Mouse (Mus musculus): ENCODE results near the gene Rere. TPM values are rescaled to one million over a fixed set of nuclear protein-coding genes. Genes with fewer than 3 reads are reported as not detected.

The Rere gene
- polyA plus RNA-seq, 1 experiment: 26.2 TPM

DNA sequence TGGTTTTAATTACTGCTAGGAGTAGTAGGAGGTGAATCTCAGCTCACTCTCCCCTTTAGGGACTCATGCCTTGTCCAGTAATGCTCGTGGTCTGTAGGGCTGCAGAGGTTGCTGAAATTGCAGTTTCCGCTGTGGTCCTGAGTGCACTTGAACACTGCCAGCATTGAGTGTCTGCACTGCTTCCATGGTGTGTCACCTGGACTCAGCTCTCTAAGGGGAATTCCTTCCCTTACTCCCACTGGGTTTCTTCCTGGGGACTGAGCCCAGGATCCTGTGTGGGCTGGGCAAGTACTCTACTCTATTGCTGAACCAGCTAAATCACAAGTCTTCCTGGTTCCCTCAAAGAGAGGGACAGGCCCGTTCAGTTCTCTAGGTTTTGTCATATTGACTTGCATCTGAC, 166.1 kb downstream of the Rere start:
- no peaks in the 10 kb centered on the region for H3K27me3 ChIP-seq (ENCODE audit: control insufficient read depth, insufficient read depth, low read length)
- H3K36me3 ChIP-seq (ENCODE audit: control insufficient read depth, insufficient read depth, low read length): no peaks in the 10 kb centered on the region
- no peak overlapping the region for H3K4me3 ChIP-seq (ENCODE audit: control insufficient read depth, low read depth, low read length)
- H3K27ac ChIP-seq (ENCODE audit: control insufficient read depth, insufficient read depth, low read depth, low read length): no peak overlapping the region
- TF ChIP-seq CTCF (IDR thresholded peaks at IDR 0.05; ENCODE audit: control insufficient read depth, insufficient read depth, insufficient replicate concordance, low read depth, low read length) (no peak), POLR2A (IDR thresholded peaks at IDR 0.05; ENCODE audit: control insufficient read depth, low read depth, low read length) (no peak)
- no peaks in the 10 kb centered on the region for H3K4me1 ChIP-seq (ENCODE audit: control insufficient read depth, insufficient read depth, low read length)

DNA sequence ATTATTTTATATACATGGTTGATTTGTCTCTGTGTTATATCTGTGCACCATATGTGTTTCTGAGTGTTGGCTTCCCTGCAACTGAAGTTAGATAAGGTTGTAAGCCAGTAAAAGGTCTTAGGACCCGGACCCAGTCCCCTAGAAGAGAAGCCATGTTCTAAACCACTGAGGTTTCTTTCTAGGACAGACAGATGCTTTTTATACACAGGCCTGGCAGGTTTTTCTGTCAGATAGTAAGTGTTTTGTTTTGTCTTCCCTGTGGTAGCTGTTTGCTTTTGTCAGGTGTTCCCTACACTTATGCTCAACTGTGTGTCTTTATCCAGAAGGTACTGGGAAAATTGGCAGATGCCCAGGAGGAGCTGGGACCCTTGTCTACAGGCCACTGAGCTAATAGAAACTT, 167.0 kb downstream of the Rere start:
- Histone ChIP-seq H3K4me1 (ENCODE audit: control insufficient read depth, insufficient read depth, low read length) (no peaks in the 10 kb centered on the region), H3K4me3 (ENCODE audit: control insufficient read depth, low read depth, low read length) (no peak overlapping the region), H3K36me3 (ENCODE audit: control insufficient read depth, insufficient read depth, low read length) (no peaks in the 10 kb centered on the region), H3K27me3 (ENCODE audit: control insufficient read depth, insufficient read depth, low read length) (no peaks in the 10 kb centered on the region), H3K27ac (ENCODE audit: control insufficient read depth, insufficient read depth, low read depth, low read length) (no peak overlapping the region)
- TF ChIP-seq CTCF (IDR thresholded peaks at IDR 0.05; ENCODE audit: control insufficient read depth, insufficient read depth, insufficient replicate concordance, low read depth, low read length) (no peak), POLR2A (IDR thresholded peaks at IDR 0.05; ENCODE audit: control insufficient read depth, low read depth, low read length) (no peak)

DNA sequence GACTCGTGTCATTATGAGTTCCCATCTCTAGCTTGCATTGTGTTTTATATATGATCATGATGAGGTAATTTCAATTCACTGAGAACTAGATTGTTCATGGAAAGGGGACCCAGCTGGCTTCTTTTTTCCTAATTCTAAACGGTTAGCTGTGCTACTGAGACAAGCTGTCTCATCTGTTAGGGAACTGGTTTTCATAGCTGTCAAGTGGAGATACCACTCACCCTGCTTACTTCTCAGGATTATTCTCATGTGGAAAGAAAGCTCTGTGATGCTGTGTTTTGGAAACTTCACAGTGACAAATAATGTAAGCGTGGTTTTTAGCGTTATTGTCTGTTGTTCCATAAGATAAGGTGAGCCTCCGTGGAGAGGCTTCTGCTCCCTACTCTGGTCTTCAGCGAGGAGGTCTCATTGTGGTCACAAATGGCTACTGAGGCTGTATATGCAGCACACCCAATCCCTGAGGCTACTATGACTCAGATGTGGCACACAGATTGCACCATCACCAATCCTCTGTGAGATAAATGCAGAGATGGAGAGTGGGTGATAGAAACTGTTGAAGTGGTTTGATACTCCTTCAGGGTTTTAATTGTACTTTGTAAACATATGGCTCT, 168.7 kb downstream of the Rere start:
- TF ChIP-seq POLR2A (IDR thresholded peaks at IDR 0.05; ENCODE audit: control insufficient read depth, low read depth, low read length) (no peak), CTCF (IDR thresholded peaks at IDR 0.05; ENCODE audit: control insufficient read depth, insufficient read depth, insufficient replicate concordance, low read depth, low read length) (no peak)
- Histone ChIP-seq H3K27me3 (ENCODE audit: control insufficient read depth, insufficient read depth, low read length) (no peaks in the 10 kb centered on the region), H3K4me1 (ENCODE audit: control insufficient read depth, insufficient read depth, low read length) (no peaks in the 10 kb centered on the region), H3K27ac (ENCODE audit: control insufficient read depth, insufficient read depth, low read depth, low read length) (no peak overlapping the region), H3K36me3 (ENCODE audit: control insufficient read depth, insufficient read depth, low read length) (no peaks in the 10 kb centered on the region), H3K4me3 (ENCODE audit: control insufficient read depth, low read depth, low read length) (no peak overlapping the region)

DNA sequence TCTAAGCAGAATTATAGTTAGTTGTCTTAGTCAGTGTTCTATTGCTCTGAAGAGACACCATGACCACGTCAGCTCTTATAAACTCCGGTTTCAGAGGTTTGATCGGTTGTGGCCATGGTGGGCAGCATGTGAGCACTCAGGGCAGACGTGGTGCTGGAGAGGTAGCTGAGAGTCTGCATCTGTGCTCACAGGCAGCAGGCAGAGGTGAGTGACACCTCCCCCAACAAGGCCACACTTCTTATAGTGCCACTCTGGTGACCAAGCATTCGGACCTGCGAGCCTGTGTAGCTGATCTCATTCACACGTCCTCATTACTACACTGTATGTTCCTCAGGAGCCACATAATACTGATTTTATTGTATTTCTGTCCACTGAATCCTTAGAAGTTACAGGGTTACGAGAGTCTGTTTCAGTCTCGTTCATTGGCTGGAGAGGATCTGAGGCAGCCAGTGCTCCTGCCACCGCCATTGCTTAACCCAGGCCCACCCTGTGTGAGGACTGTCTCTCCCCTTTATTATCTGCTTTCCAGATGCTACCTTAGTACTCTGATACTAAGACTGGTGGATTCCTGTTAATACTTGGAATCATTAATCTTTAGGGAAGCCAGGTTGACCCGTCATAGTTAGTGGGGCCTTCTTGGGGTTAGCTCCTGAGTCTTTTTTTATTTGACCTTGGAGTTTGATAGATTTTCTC, 170.9 kb downstream of the Rere start:
- Histone ChIP-seq H3K36me3 (ENCODE audit: control insufficient read depth, insufficient read depth, low read length) (no peaks in the 10 kb centered on the region), H3K27ac (ENCODE audit: control insufficient read depth, insufficient read depth, low read depth, low read length) (no peak overlapping the region), H3K4me3 (ENCODE audit: control insufficient read depth, low read depth, low read length) (no peak overlapping the region), H3K4me1 (ENCODE audit: control insufficient read depth, insufficient read depth, low read length) (no peaks in the 10 kb centered on the region), H3K27me3 (ENCODE audit: control insufficient read depth, insufficient read depth, low read length) (no peaks in the 10 kb centered on the region)
- TF ChIP-seq CTCF (IDR thresholded peaks at IDR 0.05; ENCODE audit: control insufficient read depth, insufficient read depth, insufficient replicate concordance, low read depth, low read length): no peak
- TF ChIP-seq POLR2A (IDR thresholded peaks at IDR 0.05; ENCODE audit: control insufficient read depth, low read depth, low read length): no peak

DNA sequence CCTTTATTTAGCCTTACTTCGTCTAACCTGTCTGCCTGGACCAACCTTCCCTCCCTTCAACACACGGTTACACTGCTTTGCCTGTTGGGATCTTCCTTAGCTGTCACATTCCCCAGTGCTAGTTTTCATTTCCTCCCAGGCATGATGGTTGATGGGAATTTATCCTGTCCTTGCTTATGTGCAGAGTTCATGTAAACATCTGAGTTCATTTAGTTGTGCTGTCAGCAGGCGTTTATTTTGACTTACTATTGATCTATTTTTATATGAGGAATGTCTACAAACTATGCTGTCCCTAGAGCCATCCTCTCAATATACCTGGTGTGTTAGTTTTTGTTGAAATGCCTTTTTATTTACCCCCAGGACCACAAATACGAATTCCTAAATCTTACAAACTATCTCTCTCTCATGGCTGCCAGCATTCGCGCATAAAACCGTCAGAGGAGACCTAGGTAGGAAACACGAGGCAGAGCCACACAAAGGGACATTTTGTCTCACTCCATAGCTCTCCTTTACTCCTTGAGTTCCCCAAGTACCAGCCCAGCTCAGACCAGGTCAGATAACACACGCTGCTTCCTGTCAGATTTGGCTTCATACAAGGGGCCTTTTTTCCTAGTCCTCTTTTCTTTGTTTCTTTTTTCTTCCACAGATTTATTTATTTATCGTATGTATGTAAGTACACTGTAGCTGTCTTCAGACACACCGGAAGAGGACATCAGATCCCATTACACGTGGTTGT, 173.3 kb downstream of the Rere start:
- TF ChIP-seq CTCF (IDR thresholded peaks at IDR 0.05; ENCODE audit: control insufficient read depth, insufficient read depth, insufficient replicate concordance, low read depth, low read length) (no peak), POLR2A (IDR thresholded peaks at IDR 0.05; ENCODE audit: control insufficient read depth, low read depth, low read length) (no peak)
- Histone ChIP-seq H3K27ac (ENCODE audit: control insufficient read depth, insufficient read depth, low read depth, low read length) (peak overlapping the region; percentile 39; the same call in 1 of the 2 replicates), H3K36me3 (ENCODE audit: control insufficient read depth, insufficient read depth, low read length) (no peaks in the 10 kb centered on the region), H3K4me1 (ENCODE audit: control insufficient read depth, insufficient read depth, low read length) (no peaks in the 10 kb centered on the region), H3K27me3 (ENCODE audit: control insufficient read depth, insufficient read depth, low read length) (no peaks in the 10 kb centered on the region), H3K4me3 (ENCODE audit: control insufficient read depth, low read depth, low read length) (no peak overlapping the region)

DNA sequence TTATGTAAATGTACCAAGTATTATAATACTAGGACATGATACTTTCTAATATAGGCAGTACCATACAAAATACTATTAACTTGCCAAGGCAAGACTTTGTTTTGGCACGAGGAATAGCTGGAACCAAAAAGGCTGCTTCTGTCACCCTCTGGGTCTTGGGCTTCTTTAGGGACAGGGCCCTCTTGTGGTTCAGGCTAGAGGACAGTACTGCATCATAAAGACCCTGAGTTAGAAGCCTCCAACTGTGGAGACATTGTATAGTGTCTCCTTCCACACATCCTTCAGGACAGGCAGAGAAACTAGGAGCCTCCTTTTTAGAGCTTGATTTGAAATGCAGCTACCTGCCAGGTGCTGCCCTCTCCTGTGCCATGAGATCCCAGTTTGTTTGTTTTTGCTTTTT, 174.3 kb downstream of the Rere start:
- Histone ChIP-seq H3K27me3 (ENCODE audit: control insufficient read depth, insufficient read depth, low read length) (no peaks in the 10 kb centered on the region), H3K4me1 (ENCODE audit: control insufficient read depth, insufficient read depth, low read length) (no peaks in the 10 kb centered on the region), H3K36me3 (ENCODE audit: control insufficient read depth, insufficient read depth, low read length) (no peaks in the 10 kb centered on the region), H3K27ac (ENCODE audit: control insufficient read depth, insufficient read depth, low read depth, low read length) (no peak overlapping the region), H3K4me3 (ENCODE audit: control insufficient read depth, low read depth, low read length) (no peak overlapping the region)
- TF ChIP-seq POLR2A (IDR thresholded peaks at IDR 0.05; ENCODE audit: control insufficient read depth, low read depth, low read length): no peak
- TF ChIP-seq CTCF (IDR thresholded peaks at IDR 0.05; ENCODE audit: control insufficient read depth, insufficient read depth, insufficient replicate concordance, low read depth, low read length): no peak

DNA sequence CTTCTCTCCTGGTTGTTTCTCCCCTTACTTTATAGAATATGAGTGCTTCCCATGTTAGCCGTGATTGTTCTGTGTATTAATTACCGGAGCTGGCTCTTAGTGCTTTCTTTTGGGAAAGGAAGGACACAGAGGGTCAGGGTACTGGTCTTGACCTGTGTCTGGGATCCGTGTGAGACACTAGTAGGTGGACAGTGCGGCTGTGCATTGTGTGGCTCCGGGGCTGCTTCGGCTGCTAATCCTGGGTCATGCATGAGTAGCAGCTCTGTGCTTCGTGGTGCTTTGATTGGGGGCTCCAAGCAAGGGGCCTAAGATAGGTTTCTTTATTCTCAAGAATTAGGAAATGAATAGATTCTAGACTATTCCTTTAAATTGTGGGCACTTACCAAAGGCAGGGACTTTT, 175.0 kb downstream of the Rere start:
- no peak overlapping the region for H3K27ac ChIP-seq (ENCODE audit: control insufficient read depth, insufficient read depth, low read depth, low read length)
- H3K36me3 ChIP-seq (ENCODE audit: control insufficient read depth, insufficient read depth, low read length): no peaks in the 10 kb centered on the region
- H3K27me3 ChIP-seq (ENCODE audit: control insufficient read depth, insufficient read depth, low read length): no peaks in the 10 kb centered on the region

More for the DNA sequence above, 175.0 kb downstream of the Rere start:
- no peak overlapping the region for H3K4me3 ChIP-seq (ENCODE audit: control insufficient read depth, low read depth, low read length)
- TF ChIP-seq CTCF (IDR thresholded peaks at IDR 0.05; ENCODE audit: control insufficient read depth, insufficient read depth, insufficient replicate concordance, low read depth, low read length): no peak
- TF ChIP-seq POLR2A (IDR thresholded peaks at IDR 0.05; ENCODE audit: control insufficient read depth, low read depth, low read length): no peak
- H3K4me1 ChIP-seq (ENCODE audit: control insufficient read depth, insufficient read depth, low read length): no peaks in the 10 kb centered on the region; the same call in 1 of the 2 replicates
